Mouse (Mus musculus): Measurements from ENCODE around the gene Cmah. TPM values are rescaled to one million over a fixed set of nuclear protein-coding genes. Genes with fewer than 3 reads are reported as not detected.

Cmah gene
- polyA plus RNA-seq, 1 experiment: 0.34 TPM

GRCm38 (mm10) chr13:24328036-24328817 is 1.0 kb downstream of the Cmah start:
- peaks cover 36% of the 10 kb centered on the region for H3K27me3 ChIP-seq (ENCODE audit: control insufficient read depth, insufficient read depth, insufficient read length)
- no peak overlapping the region for H3K4me2 ChIP-seq (ENCODE audit: low read depth)
- TF ChIP-seq SRF (IDR thresholded peaks at IDR 0.05; ENCODE audit: control insufficient read depth, insufficient read length, low read depth): no peak
- no peak for TF ChIP-seq TCF12 (IDR thresholded peaks at IDR 0.05; ENCODE audit: insufficient read depth, poor library complexity, severe bottlenecking)
- TF ChIP-seq E2F4 (IDR thresholded peaks at IDR 0.05; ENCODE audit: insufficient read depth): no peak
- TF ChIP-seq REST (IDR thresholded peaks at IDR 0.05; ENCODE audit: insufficient read depth, insufficient read length): no peak
- no peak for TF ChIP-seq MAX (IDR thresholded peaks at IDR 0.05; ENCODE audit: low read depth)
- TF ChIP-seq CEBPB (IDR thresholded peaks at IDR 0.05; ENCODE audit: insufficient read depth, poor library complexity, severe bottlenecking): no peak
- no peak for TF ChIP-seq TCF3 (IDR thresholded peaks at IDR 0.05; ENCODE audit: insufficient read length, low read depth)
- no peak for TF ChIP-seq POLR2A (IDR thresholded peaks at IDR 0.05; ENCODE audit: insufficient read length, low read depth)
- TF ChIP-seq POLR2AphosphoS2 (IDR thresholded peaks at IDR 0.05; ENCODE audit: insufficient read length, low read depth): no peak
- TF ChIP-seq MYOD1 (IDR thresholded peaks at IDR 0.05; ENCODE audit: control insufficient read depth in 1 of 3, insufficient read length in 2 of 3, low read depth in 2 of 3): no peak
- TF ChIP-seq MYOG (IDR thresholded peaks at IDR 0.05; ENCODE audit: control insufficient read depth in 1 of 3, insufficient read depth in 1 of 3, insufficient read length in 2 of 3, low read depth in 2 of 3): no peak
- no peak for TF ChIP-seq USF1 (IDR thresholded peaks at IDR 0.05; ENCODE audit: low read depth)
- no peaks in the 10 kb centered on the region for H3K36me3 ChIP-seq (ENCODE audit: control insufficient read depth, insufficient read depth)
- no peak overlapping the region for H3ac ChIP-seq (ENCODE audit: control insufficient read depth, insufficient read length)
- H3K79me2 ChIP-seq (ENCODE audit: control insufficient read depth, insufficient read depth): no peaks in the 10 kb centered on the region
- H3K4me3 ChIP-seq: no peak overlapping the region

- peaks cover 36% of the 10 kb centered on the region for H3K27me3 ChIP-seq (ENCODE audit: control insufficient read depth, insufficient read depth, insufficient read length)
- TF ChIP-seq E2F4 (IDR thresholded peaks at IDR 0.05; ENCODE audit: insufficient read depth): no peak
- TF ChIP-seq POLR2AphosphoS2 (IDR thresholded peaks at IDR 0.05; ENCODE audit: insufficient read length, low read depth): no peak
- no peak for TF ChIP-seq REST (IDR thresholded peaks at IDR 0.05; ENCODE audit: insufficient read depth, insufficient read length)
- TF ChIP-seq POLR2A (IDR thresholded peaks at IDR 0.05; ENCODE audit: insufficient read length, low read depth): no peak
- no peaks in the 10 kb centered on the region for H3K36me3 ChIP-seq (ENCODE audit: control insufficient read depth, insufficient read depth)
- no peak overlapping the region for H3ac ChIP-seq (ENCODE audit: control insufficient read depth, insufficient read length)
- H3K79me2 ChIP-seq (ENCODE audit: control insufficient read depth, insufficient read depth): no peaks in the 10 kb centered on the region
- H3K4me2 ChIP-seq (ENCODE audit: low read depth): no peak overlapping the region
- no peak overlapping the region for H3K4me3 ChIP-seq
Measured at GRCm38 (mm10) chr13:24330128-24330527, 2.9 kb downstream of the Cmah start.

GRCm38 (mm10) chr13:24330836-24331523 is 3.8 kb downstream of the Cmah start:
- peaks cover 36% of the 10 kb centered on the region for H3K27me3 ChIP-seq (ENCODE audit: control insufficient read depth, insufficient read depth, insufficient read length)
- H3ac ChIP-seq (ENCODE audit: control insufficient read depth, insufficient read length): no peak overlapping the region
- no peak overlapping the region for H3K4me2 ChIP-seq (ENCODE audit: low read depth)
- H3K36me3 ChIP-seq (ENCODE audit: control insufficient read depth, insufficient read depth): no peaks in the 10 kb centered on the region
- no peak overlapping the region for H3K4me3 ChIP-seq
- H3K79me2 ChIP-seq (ENCODE audit: control insufficient read depth, insufficient read depth): no peaks in the 10 kb centered on the region
- TF ChIP-seq E2F4 (IDR thresholded peaks at IDR 0.05; ENCODE audit: insufficient read depth) (no peak), TCF3 (IDR thresholded peaks at IDR 0.05; ENCODE audit: insufficient read length, low read depth) (no peak), REST (IDR thresholded peaks at IDR 0.05; ENCODE audit: insufficient read depth, insufficient read length) (no peak), MYOD1 (IDR thresholded peaks at IDR 0.05; ENCODE audit: control insufficient read depth in 1 of 3, insufficient read length in 2 of 3, low read depth in 2 of 3) (no peak), CEBPB (IDR thresholded peaks at IDR 0.05; ENCODE audit: insufficient read depth, poor library complexity, severe bottlenecking) (no peak), POLR2AphosphoS2 (IDR thresholded peaks at IDR 0.05; ENCODE audit: insufficient read length, low read depth) (no peak)

GRCm38 (mm10) chr13:24332537-24332936 is 5.3 kb downstream of the Cmah start:
- TF ChIP-seq MYOG (IDR thresholded peaks at IDR 0.05; ENCODE audit: control insufficient read depth in 1 of 3, insufficient read depth in 1 of 3, insufficient read length in 2 of 3, low read depth in 2 of 3) (no peak), POLR2AphosphoS2 (IDR thresholded peaks at IDR 0.05; ENCODE audit: insufficient read length, low read depth) (no peak), MAX (IDR thresholded peaks at IDR 0.05; ENCODE audit: low read depth) (no peak), CEBPB (IDR thresholded peaks at IDR 0.05; ENCODE audit: insufficient read depth, poor library complexity, severe bottlenecking) (no peak), TCF3 (IDR thresholded peaks at IDR 0.05; ENCODE audit: insufficient read length, low read depth) (no peak), TCF12 (IDR thresholded peaks at IDR 0.05; ENCODE audit: insufficient read depth, poor library complexity, severe bottlenecking) (no peak), POLR2A (IDR thresholded peaks at IDR 0.05; ENCODE audit: insufficient read length, low read depth) (no peak), USF1 (IDR thresholded peaks at IDR 0.05; ENCODE audit: low read depth) (no peak), REST (IDR thresholded peaks at IDR 0.05; ENCODE audit: insufficient read depth, insufficient read length) (no peak), MYOD1 (IDR thresholded peaks at IDR 0.05; ENCODE audit: control insufficient read depth in 1 of 3, insufficient read length in 2 of 3, low read depth in 2 of 3) (no peak), E2F4 (IDR thresholded peaks at IDR 0.05; ENCODE audit: insufficient read depth) (no peak), SRF (IDR thresholded peaks at IDR 0.05; ENCODE audit: control insufficient read depth, insufficient read length, low read depth) (no peak)
- H3K4me2 ChIP-seq (ENCODE audit: low read depth): no peak overlapping the region
- no peak overlapping the region for H3ac ChIP-seq (ENCODE audit: control insufficient read depth, insufficient read length)
- H3K79me2 ChIP-seq (ENCODE audit: control insufficient read depth, insufficient read depth): no peaks in the 10 kb centered on the region
- H3K36me3 ChIP-seq (ENCODE audit: control insufficient read depth, insufficient read depth): no peaks in the 10 kb centered on the region
- no peak overlapping the region for H3K4me3 ChIP-seq
- peaks cover 28% of the 10 kb centered on the region for H3K27me3 ChIP-seq (ENCODE audit: control insufficient read depth, insufficient read depth, insufficient read length)

Measured in myocyte (in vitro differentiated cells).